In genomic region chr6:100259607-100260006, GRCm38 (mm10) we compare ENCODE assay signal across 19 mouse cellular contexts. TPM values are rescaled to one million over a fixed set of nuclear protein-coding genes. Genes with fewer than 3 reads are reported as not detected.
DNase-seq lines count a peak whose midpoint lies in the region; ATAC-seq and TF ChIP-seq lines count a peak whose summit lies in the region.
"Had no signal": no experiment of that assay in that cellular context is flagged by ENCODE, and none has a peak within 500 bp of the region (broad histone marks: within the 10 kb centered on the region; RNA-seq: fewer than 3 reads in every experiment).

No protein-coding gene starts in this region.

- peaks cover 95% of the 10 kb centered on the region for H3K79me2 ChIP-seq in C2C12 (ENCODE audit: control insufficient read depth, insufficient read depth)

- no peaks in the 10 kb centered on the region for H3K27me3 ChIP-seq in C2C12 (ENCODE audit: control insufficient read depth, insufficient read depth, insufficient read length)
- H3K27me3 ChIP-seq in thymus, adult 2 months (ENCODE audit: control insufficient read depth, insufficient read depth, low read length): no peaks in the 10 kb centered on the region
- H3K27me3 ChIP-seq: embryonic facial prominence, embryonic 15.5 days; forebrain, embryonic 15.5 days; heart, embryonic 12.5 days; hindbrain, embryonic 15.5 days had no signal

- peaks cover 9% of the 10 kb centered on the region for H3K4me1 ChIP-seq in thymus, adult 2 months (replicated peaks; ENCODE audit: control insufficient read depth, insufficient read depth, low read length)

- no peak for TF ChIP-seq POLR2A in thymus, adult 2 months (IDR thresholded peaks at IDR 0.05; ENCODE audit: control insufficient read depth, extremely low read depth, insufficient read depth, low read length, poor library complexity)

- peak; percentile 73 for DNase-seq in 3T3-L1 (ENCODE audit: low read depth, low spot score)
- DNase-seq in fat pad, adult 2 months (ENCODE audit: extremely low read depth, low read depth, low spot score): peak; percentile 19
- DNase-seq in adrenal gland, postnatal 10 days: no peak
- DNase-seq in layer of hippocampus, postnatal 36 days: no peak
- no peak for DNase-seq in thymus, adult 2 months
- DNase-seq: adrenal gland, postnatal 25 days; cerebellum, adult 18-20 months; cerebellum, adult 9-11 months; cerebellum, postnatal 36 days; gastrocnemius, postnatal 10 days; heart, postnatal 36 days had no signal

- no peak overlapping the region for H3K27ac ChIP-seq in thymus, adult 2 months (ENCODE audit: control insufficient read depth, insufficient read depth, low read length)
- H3K27ac ChIP-seq: embryonic facial prominence, embryonic 15.5 days; forebrain, embryonic 15.5 days; hindbrain, embryonic 15.5 days had no signal

- no peak for TF ChIP-seq CTCF in C2C12 (IDR thresholded peaks at IDR 0.05; ENCODE audit: control insufficient read depth, insufficient read depth, insufficient read length)
- no peak for TF ChIP-seq CTCF in thymus, adult 2 months (IDR thresholded peaks at IDR 0.05; ENCODE audit: borderline replicate concordance, control insufficient read depth, extremely low read depth, insufficient read depth, low read length, poor library complexity)

- 91% methylated on average over 1 of the region's 1 CpGs for WGBS in thymus, adult 2 months

- no peak overlapping the region for H3ac ChIP-seq in C2C12 (ENCODE audit: control insufficient read depth, insufficient read length, low read depth)

- peaks cover 69% of the 10 kb centered on the region for H3K79me3 ChIP-seq in C2C12 (ENCODE audit: low read depth)

- no peaks in the 10 kb centered on the region for H3K36me3 ChIP-seq in C2C12 (ENCODE audit: control insufficient read depth, insufficient read depth)
- H3K36me3 ChIP-seq in thymus, adult 2 months (ENCODE audit: control insufficient read depth, insufficient read depth, low read length): no peaks in the 10 kb centered on the region
- H3K36me3 ChIP-seq: embryonic facial prominence, embryonic 15.5 days; forebrain, embryonic 15.5 days; heart, embryonic 12.5 days; hindbrain, embryonic 15.5 days had no signal

- 0 out of 2 replicates have a peak, but pooled peaks have one; percentile 26 for ATAC-seq in megakaryocyte progenitor cell, adult 5-6 weeks (replicated peaks; ENCODE audit: poor library complexity)
- ATAC-seq: forebrain, embryonic 15.5 days; intestine, postnatal 0 days had no signal

- no peak overlapping the region for H3K4me3 ChIP-seq in C2C12 (ENCODE audit: insufficient read depth, poor library complexity, severe bottlenecking)
- H3K4me3 ChIP-seq in thymus, adult 2 months (ENCODE audit: control insufficient read depth, insufficient read depth, low read length): no peak overlapping the region
- H3K4me3 ChIP-seq: embryonic facial prominence, embryonic 15.5 days; erythroblast, embryonic 14.5 days; forebrain, embryonic 15.5 days; heart, embryonic 12.5 days; hindbrain, embryonic 15.5 days had no signal

TF ChIP-seq in C2C12, 6 proteins besides CTCF, POLR2A, EP300 and RAD21:
- TF ChIP-seq MAX (IDR thresholded peaks at IDR 0.05): no peak
- TF ChIP-seq CEBPB (IDR thresholded peaks at IDR 0.05; ENCODE audit: low read depth): peak; percentile 96
- no peak for TF ChIP-seq FOSL1 (IDR thresholded peaks at IDR 0.05; ENCODE audit: insufficient read depth, low read length, poor library complexity, severe bottlenecking)
- no peak for TF ChIP-seq MYOG (IDR thresholded peaks at IDR 0.05; ENCODE audit: control insufficient read depth, extremely low read depth, insufficient read length)
- TF ChIP-seq USF1 (IDR thresholded peaks at IDR 0.05; ENCODE audit: low read depth): no peak

RNA-seq across cellular contexts. Expression of gene Rybp, which starts 27.7 kb away (rescaled TPM):
- 7.4 TPM for polyA plus RNA-seq in C2C12 (2012; fragmentation: generic; extraction: Trizol)
- 29.9 and 34.5 TPM in 2 replicates for total RNA-seq in megakaryocyte progenitor cell, adult 5-6 weeks (2015)
- 15.4 and 37.0 TPM in 2 replicates for total RNA-seq in megakaryocyte progenitor cell, adult 5-6 weeks (2017)
- total RNA-seq in adrenal gland, postnatal 10 days (2021): 10 to 100 TPM; 21.4 to 30.1 TPM
- total RNA-seq in layer of hippocampus, postnatal 36 days (2021): 10 to 100 TPM; 58.0 to 59.0 TPM
- polyA plus RNA-seq in thymus, adult 2 months (2012; rRNA removed): 28.6 and 31.9 TPM in 2 replicates

Comparison
In these comparisons a context has a peak if more than half of its experiments do, and no peak if none do; other contexts are left out.
1. DNase-seq: peak in 3T3-L1 (single experiment) and fat pad, adult 2 months (single experiment); none in adrenal gland, postnatal 10 days (single experiment), layer of hippocampus, postnatal 36 days (0 of 2) and thymus, adult 2 months (single experiment).